Mouse (Mus musculus) thymus, adult 2 months (tissue): ENCODE measurements around the gene B230217C12Rik.

ENCODE experiments used
- CTCF ChIP-seq: fragments of 200-500 bp; IDR thresholded peaks from 2 replicates; pipeline ENCODE4 v1.5.1; 2012; ENCODE audit warnings: mild to moderate bottlenecking, control low read depth, low read length, moderate library complexity, borderline replicate concordance; ENCODE audit not compliant: control insufficient read depth, poor library complexity, insufficient read depth; ENCODE audit errors: extremely low read depth
- POLR2A ChIP-seq: fragments of 200-500 bp; IDR thresholded peaks from 2 replicates; pipeline ENCODE4 v1.6.1; 2012; ENCODE audit warnings: mild to moderate bottlenecking, low read length, control low read depth, moderate library complexity; ENCODE audit not compliant: control insufficient read depth, poor library complexity, insufficient read depth; ENCODE audit errors: extremely low read depth

DNA sequence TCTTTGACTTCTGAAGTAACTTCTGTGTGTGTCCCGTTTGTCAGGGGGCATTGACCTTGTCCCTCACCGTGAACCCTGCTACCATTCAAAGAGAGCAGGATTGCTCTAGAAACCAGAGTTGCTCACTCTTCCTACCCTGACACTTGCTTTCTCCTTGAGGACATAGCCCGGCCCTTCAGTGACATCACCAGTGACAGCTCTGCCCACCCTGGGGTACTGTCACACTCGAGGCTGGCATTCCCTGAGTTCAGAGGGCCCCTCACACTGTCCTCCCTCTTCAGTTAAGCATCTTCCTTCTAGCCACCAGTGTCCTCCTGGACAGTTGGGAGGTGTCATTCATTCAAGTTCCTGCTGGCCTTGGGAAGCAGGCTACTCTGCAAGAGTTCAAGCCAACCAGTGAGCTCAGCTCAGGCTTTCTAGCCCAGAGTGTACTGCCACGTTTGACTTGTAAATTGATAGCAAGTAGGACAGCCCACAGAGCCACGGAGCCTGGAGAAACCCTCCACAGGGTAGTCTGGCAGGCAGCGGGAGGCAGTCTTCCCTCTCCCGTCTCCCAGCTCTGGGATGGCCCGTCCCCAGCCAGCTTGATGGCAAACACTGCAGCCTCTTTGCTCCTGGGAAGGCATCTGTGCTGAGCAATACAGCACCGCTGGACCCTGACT is 1.7 kb upstream of the B230217C12Rik start:
- TF ChIP-seq POLR2A = no peak
- no peak for TF ChIP-seq CTCF
